Comparison of ENCODE assay signal across 24 mouse cellular contexts in the genomic region with DNA sequence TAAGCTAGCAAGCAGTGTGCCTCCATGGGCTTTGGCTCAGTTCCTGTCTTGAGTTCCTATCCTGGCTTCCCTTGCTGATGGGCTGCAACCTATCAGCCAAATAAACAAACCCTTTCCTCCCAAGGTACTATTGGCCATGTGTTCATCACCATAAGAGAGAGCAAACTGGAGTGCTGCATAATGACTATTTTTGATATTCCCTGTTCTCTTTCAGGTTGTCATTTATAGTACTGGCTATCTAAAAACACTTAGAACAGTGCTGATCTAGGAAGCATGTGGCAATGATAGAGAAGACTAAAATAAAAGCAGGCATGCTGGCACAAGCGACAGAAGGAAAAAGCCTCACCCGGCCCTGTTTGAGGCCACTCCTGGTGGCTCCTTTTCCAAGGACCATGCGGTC.
DNase-seq lines count a peak whose midpoint lies in the region; ATAC-seq lines count a peak whose summit lies in the region.
"Had no signal": no experiment of that assay in that cellular context is flagged by ENCODE, and none has a peak within 500 bp of the region (broad histone marks: within the 10 kb centered on the region; RNA-seq: fewer than 3 reads in every experiment).

No protein-coding gene starts in this region.

- DNase-seq in heart, adult 18-20 months: peak; percentile 60 to 68
- DNase-seq in heart, postnatal 25 days (ENCODE audit: low spot score): no peak
- DNase-seq in brain, adult 2 months (ENCODE audit: low read depth, low spot score): peak; percentile 28
- peak; percentile 16 to 42 for DNase-seq in heart, postnatal 10 days
- DNase-seq in layer of hippocampus, postnatal 36 days: no peak
- DNase-seq: adrenal gland, postnatal 25 days; cerebellum, adult 9-10 months; forebrain, postnatal 0 days; gastrocnemius, postnatal 36 days; kidney, adult 9 months; kidney, postnatal 14 days; lung, adult 18-20 months; lung, postnatal 14 days had no signal

- 0 out of 2 replicates have a peak, but pooled peaks cover 3% of the 10 kb centered on the region for H3K36me3 ChIP-seq in heart, embryonic 12.5 days
- H3K36me3 ChIP-seq: limb, embryonic 13.5 days had no signal

- intact Hi-C loops in heart, postnatal 25 days (cut with DNase I): no loop called here
- intact Hi-C loops in heart, postnatal 10 days (cut with DNase I): no loop called here

- H3K4me1 ChIP-seq in heart, embryonic 12.5 days (replicated peaks): peaks cover 19% of the 10 kb centered on the region
- H3K4me1 ChIP-seq: liver, embryonic 12.5 days; neural tube, embryonic 12.5 days had no signal

- H3K27me3 ChIP-seq in heart, embryonic 12.5 days (replicated peaks): no peaks in the 10 kb centered on the region
- H3K27me3 ChIP-seq: liver, embryonic 12.5 days; neural tube, embryonic 12.5 days had no signal

- H3K4me3 ChIP-seq in heart, embryonic 12.5 days: no peak overlapping the region
- H3K4me3 ChIP-seq: embryonic facial prominence, embryonic 10.5 days; hindbrain, embryonic 10.5 days; limb, embryonic 13.5 days; liver, embryonic 12.5 days; midbrain, embryonic 12.5 days; neural tube, embryonic 12.5 days had no signal

- H3K4me2 ChIP-seq in heart, embryonic 12.5 days: no peak overlapping the region
- H3K4me2 ChIP-seq: limb, embryonic 13.5 days; liver, embryonic 12.5 days; midbrain, embryonic 12.5 days; neural tube, embryonic 12.5 days had no signal

- H3K9ac ChIP-seq in heart, embryonic 12.5 days: no peak overlapping the region
- H3K9ac ChIP-seq: forebrain, postnatal 0 days; limb, embryonic 13.5 days; liver, embryonic 12.5 days; midbrain, embryonic 12.5 days; neural tube, embryonic 12.5 days had no signal

- no peaks in the 10 kb centered on the region for H3K9me3 ChIP-seq in heart, embryonic 12.5 days (replicated peaks)
- H3K9me3 ChIP-seq: embryonic facial prominence, embryonic 10.5 days; hindbrain, embryonic 10.5 days; limb, embryonic 13.5 days; liver, embryonic 12.5 days; midbrain, embryonic 12.5 days; neural tube, embryonic 12.5 days had no signal

- no peak for ATAC-seq in heart, embryonic 12.5 days (ENCODE audit: insufficient number of reproducible peaks, low FRiP score)
- ATAC-seq in CD4-positive, CD25-positive, alpha-beta regulatory T cell, adult 4 months: no peak
- ATAC-seq: forebrain, postnatal 0 days; hindbrain, postnatal 0 days; intestine, embryonic 16.5 days; liver, embryonic 12.5 days had no signal

- WGBS in heart, embryonic 12.5 days: 47% methylated on average over 3 of the region's 3 CpGs

- peak overlapping the region; percentile 39; the same call in 1 of the 2 replicates for H3K27ac ChIP-seq in heart, embryonic 12.5 days (ENCODE audit: poor library complexity, severe bottlenecking)
- H3K27ac ChIP-seq: embryonic facial prominence, embryonic 10.5 days; hindbrain, embryonic 10.5 days; hindbrain, postnatal 0 days; limb, embryonic 13.5 days; liver, embryonic 12.5 days; midbrain, embryonic 12.5 days; neural tube, embryonic 12.5 days; stomach, postnatal 0 days had no signal

Comparison
In these comparisons a context has a peak if more than half of its experiments do, and no peak if none do; other contexts are left out.
1. DNase-seq: peak in heart, adult 18-20 months (2 of 2), brain, adult 2 months (single experiment) and heart, postnatal 10 days (2 of 2); none in heart, postnatal 25 days (single experiment) and layer of hippocampus, postnatal 36 days (0 of 2).